Mouse (Mus musculus) cerebellum, adult 18-20 months (tissue): Measurements from ENCODE around the gene Olfr1447.

Source experiments
- DNase-seq, 2 experiments: peaks; one replicate each; pipeline ENCODE4 v3.0.0; 2021

Gene Olfr1447

GRCm38 (mm10) chr19:12903643-12904042, at the start of gene Olfr1447:
Olfr1447 (minus strand) TSS chr19:12903743.
- DNase-seq: no peak

- no peak for DNase-seq
These were observed 46.4 kb upstream of the Olfr1447 start, which contains the start of gene Olfr1450 for GRCm38 (mm10) chr19:12949958-12950357. Olfr1450 (plus strand) TSS chr19:12950258.

GRCm38 (mm10) chr19:12930540-12930939, 27.0 kb upstream of the Olfr1447 start, which contains the start of gene Olfr1449:
Olfr1449 (plus strand) TSS chr19:12930840.
- DNase-seq: no peak

GRCm38 (mm10) chr19:12924319-12924718, 20.8 kb upstream of the Olfr1447 start, which contains the start of gene Olfr1448:
Olfr1448 (minus strand) TSS chr19:12924419.
- no peak for DNase-seq

GRCm38 (mm10) chr19:12893424-12893823, 10.1 kb downstream of the Olfr1447 start, which contains the start of gene Olfr1446:
Olfr1446 (minus strand) TSS chr19:12893524.
- no peak for DNase-seq

GRCm38 (mm10) chr19:12883555-12883954, 20.0 kb downstream of the Olfr1447 start, which contains the start of gene Olfr1445:
Olfr1445 (plus strand) TSS chr19:12883855.
- DNase-seq: no peak

GRCm38 (mm10) chr19:12856983-12857382, 46.6 kb downstream of the Olfr1447 start, which contains the start of gene Olfr1444:
Olfr1444 (plus strand) TSS chr19:12857283.
- DNase-seq: no peak
